In genomic region chr14:52310906-52311305, GRCm38 (mm10) we compare ENCODE assay signal across 21 mouse cellular contexts. TPM values are rescaled to one million over a fixed set of nuclear protein-coding genes. Genes with fewer than 3 reads are reported as not detected.
DNase-seq lines count a peak whose midpoint lies in the region; ATAC-seq lines count a peak whose summit lies in the region.
"Had no signal": no experiment of that assay in that cellular context is flagged by ENCODE, and none has a peak within 500 bp of the region (broad histone marks: within the 10 kb centered on the region; RNA-seq: fewer than 3 reads in every experiment).

No protein-coding gene starts in this region.

- no peak overlapping the region for H3K4me2 ChIP-seq in midbrain, embryonic 11.5 days
- H3K4me2 ChIP-seq in forebrain, embryonic 16.5 days (ENCODE audit: low read length) = peak overlapping the region; percentile 8
- H3K4me2 ChIP-seq in midbrain, embryonic 13.5 days (replicated peaks) = peak overlapping the region; percentile 92

- DNase-seq in midbrain, embryonic 10.5 days (ENCODE audit: low spot score) = no peak
- no peak for DNase-seq in midbrain, embryonic 11.5 days (ENCODE audit: low spot score, missing footprints)
- DNase-seq in adrenal gland, postnatal 4 days (ENCODE audit: low spot score in 2 of 2) = no peak
- no peak for DNase-seq in kidney, postnatal 14 days
- DNase-seq in heart, adult 9 months (ENCODE audit: low spot score in 2 of 2) = no peak
- DNase-seq: adrenal gland, postnatal 14 days; gastrocnemius, postnatal 14 days; heart, postnatal 36 days; kidney, postnatal 10 days; layer of hippocampus, adult 9-11 months; lung, adult 2 months; right cerebral cortex, postnatal 4 days had no signal

- H3K4me3 ChIP-seq in midbrain, embryonic 10.5 days = 0 out of 2 replicates have a peak overlapping the region, but pooled peaks have one; percentile 34
- H3K4me3 ChIP-seq in midbrain, embryonic 11.5 days (ENCODE audit: low read depth, low read length) = no peak overlapping the region
- H3K4me3 ChIP-seq in forebrain, embryonic 16.5 days (replicated peaks; ENCODE audit: low read length) = no peak overlapping the region
- 0 out of 2 replicates have a peak overlapping the region, but pooled peaks have one; percentile 5 for H3K4me3 ChIP-seq in midbrain, embryonic 13.5 days (replicated peaks)
- H3K4me3 ChIP-seq: heart, embryonic 10.5 days had no signal

- H3K27me3 ChIP-seq in midbrain, embryonic 10.5 days (ENCODE audit: low read depth, poor library complexity, severe bottlenecking) = no peaks in the 10 kb centered on the region
- no peaks in the 10 kb centered on the region for H3K27me3 ChIP-seq in midbrain, embryonic 11.5 days (ENCODE audit: control insufficient read depth, insufficient read depth, low read length)
- no peaks in the 10 kb centered on the region for H3K27me3 ChIP-seq in forebrain, embryonic 16.5 days (replicated peaks; ENCODE audit: control insufficient read depth, insufficient read depth, low read length)
- no peaks in the 10 kb centered on the region for H3K27me3 ChIP-seq in midbrain, embryonic 13.5 days

- H3K9ac ChIP-seq in midbrain, embryonic 11.5 days (ENCODE audit: low read length) = no peak overlapping the region
- no peak overlapping the region for H3K9ac ChIP-seq in forebrain, embryonic 16.5 days (replicated peaks; ENCODE audit: low read depth, low read length)
- H3K9ac ChIP-seq in midbrain, embryonic 13.5 days (replicated peaks) = no peak overlapping the region

- WGBS in midbrain, embryonic 10.5 days = 96% methylated on average over 2 of the region's 2 CpGs
- WGBS in midbrain, embryonic 11.5 days = 93% methylated on average over 2 of the region's 2 CpGs
- 60% methylated on average over 2 of the region's 2 CpGs for WGBS in forebrain, embryonic 16.5 days
- WGBS in midbrain, embryonic 13.5 days = 92% methylated on average over 2 of the region's 2 CpGs

- peaks cover 82% of the 10 kb centered on the region for H3K36me3 ChIP-seq in midbrain, embryonic 10.5 days
- H3K36me3 ChIP-seq in midbrain, embryonic 11.5 days (ENCODE audit: control insufficient read depth, insufficient read depth, low read length) = peaks cover 46% of the 10 kb centered on the region
- peaks cover 17% of the 10 kb centered on the region for H3K36me3 ChIP-seq in forebrain, embryonic 16.5 days (ENCODE audit: control insufficient read depth, insufficient read depth)
- H3K36me3 ChIP-seq in midbrain, embryonic 13.5 days = peaks cover 54% of the 10 kb centered on the region

- H3K9me3 ChIP-seq in midbrain, embryonic 10.5 days (replicated peaks) = peaks cover 6% of the 10 kb centered on the region; the same call in 1 of the 2 replicates
- H3K9me3 ChIP-seq in midbrain, embryonic 11.5 days (ENCODE audit: control insufficient read depth, low read length) = peaks cover 3% of the 10 kb centered on the region; the same call in 1 of the 2 replicates
- no peaks in the 10 kb centered on the region for H3K9me3 ChIP-seq in forebrain, embryonic 16.5 days (ENCODE audit: control insufficient read depth, low read length)
- 0 out of 2 replicates have a peak, but pooled peaks cover 3% of the 10 kb centered on the region for H3K9me3 ChIP-seq in midbrain, embryonic 13.5 days
- H3K9me3 ChIP-seq: G1E; heart, embryonic 10.5 days had no signal

- peaks cover 48% of the 10 kb centered on the region for H3K4me1 ChIP-seq in midbrain, embryonic 10.5 days
- H3K4me1 ChIP-seq in midbrain, embryonic 11.5 days (ENCODE audit: control insufficient read depth, insufficient read depth, low read length) = peaks cover 22% of the 10 kb centered on the region
- peaks cover 42% of the 10 kb centered on the region for H3K4me1 ChIP-seq in forebrain, embryonic 16.5 days (replicated peaks; ENCODE audit: control insufficient read depth, insufficient read depth, low read length)
- H3K4me1 ChIP-seq in midbrain, embryonic 13.5 days (replicated peaks) = peaks cover 50% of the 10 kb centered on the region

- no peak overlapping the region for H3K27ac ChIP-seq in midbrain, embryonic 10.5 days (replicated peaks)
- no peak overlapping the region for H3K27ac ChIP-seq in midbrain, embryonic 11.5 days (ENCODE audit: low read depth, low read length)
- no peak overlapping the region for H3K27ac ChIP-seq in forebrain, embryonic 16.5 days (ENCODE audit: low read length)
- H3K27ac ChIP-seq in midbrain, embryonic 13.5 days = no peak overlapping the region
- H3K27ac ChIP-seq: heart, embryonic 10.5 days had no signal

- no peak for ATAC-seq in midbrain, embryonic 11.5 days (ENCODE audit: low FRiP score)
- peak; percentile 26; the same call in 1 of the 2 replicates for ATAC-seq in forebrain, embryonic 16.5 days
- no peak for ATAC-seq in midbrain, embryonic 13.5 days
- ATAC-seq: intestine, postnatal 0 days had no signal

RNA-seq across cellular contexts. Expression of gene Mettl3, which starts 6.0 kb away (rescaled TPM):
- polyA plus RNA-seq in midbrain, embryonic 10.5 days (2016; fragmentation: Nextera tagmentation; extraction: Ambion mirVana) = 60.5 and 63.8 TPM in 2 replicates
- polyA plus RNA-seq in midbrain, embryonic 11.5 days (2014; fragmentation: Nextera tagmentation; extraction: Ambion mirVana) = 48.2 and 52.2 TPM in 2 replicates
- polyA plus RNA-seq in forebrain, embryonic 16.5 days (2015; fragmentation: Nextera tagmentation; extraction: Ambion mirVana) = 53.3 and 55.7 TPM in 2 replicates
- 50.4 and 57.8 TPM in 2 replicates for polyA plus RNA-seq in midbrain, embryonic 13.5 days (2015; fragmentation: Nextera tagmentation; extraction: Ambion mirVana)
- 10 to 100 TPM; 32.0 to 41.9 TPM for total RNA-seq in adrenal gland, postnatal 4 days (2021)

RNA-seq across cellular contexts. Expression of gene Sall2, which starts 17.7 kb away (rescaled TPM):
- polyA plus RNA-seq in midbrain, embryonic 10.5 days (2016; fragmentation: Nextera tagmentation; extraction: Ambion mirVana) = 82.4 and 90.2 TPM in 2 replicates
- 57.4 and 65.1 TPM in 2 replicates for polyA plus RNA-seq in midbrain, embryonic 11.5 days (2014; fragmentation: Nextera tagmentation; extraction: Ambion mirVana)
- polyA plus RNA-seq in forebrain, embryonic 16.5 days (2015; fragmentation: Nextera tagmentation; extraction: Ambion mirVana) = 31.0 and 34.7 TPM in 2 replicates
- polyA plus RNA-seq in midbrain, embryonic 13.5 days (2015; fragmentation: Nextera tagmentation; extraction: Ambion mirVana) = 56.6 and 56.9 TPM in 2 replicates
- total RNA-seq in adrenal gland, postnatal 4 days (2021) = 10 to 100 TPM; 17.0 to 20.1 TPM

RNA-seq across cellular contexts. Expression of gene Rab2b, which starts 31.6 kb away (rescaled TPM):
- 27.5 and 39.0 TPM in 2 replicates for polyA plus RNA-seq in midbrain, embryonic 10.5 days (2016; fragmentation: Nextera tagmentation; extraction: Ambion mirVana)
- 39.1 and 41.9 TPM in 2 replicates for polyA plus RNA-seq in midbrain, embryonic 11.5 days (2014; fragmentation: Nextera tagmentation; extraction: Ambion mirVana)
- 54.9 and 56.8 TPM in 2 replicates for polyA plus RNA-seq in forebrain, embryonic 16.5 days (2015; fragmentation: Nextera tagmentation; extraction: Ambion mirVana)
- 60.6 and 63.4 TPM in 2 replicates for polyA plus RNA-seq in midbrain, embryonic 13.5 days (2015; fragmentation: Nextera tagmentation; extraction: Ambion mirVana)
- total RNA-seq in adrenal gland, postnatal 4 days (2021) = 10 to 100 TPM; 38.9 to 39.8 TPM

RNA-seq across cellular contexts. Expression of gene Tox4, which starts 32.0 kb away (rescaled TPM):
- polyA plus RNA-seq in midbrain, embryonic 10.5 days (2016; fragmentation: Nextera tagmentation; extraction: Ambion mirVana) = 50.1 and 56.1 TPM in 2 replicates
- 50.6 and 51.2 TPM in 2 replicates for polyA plus RNA-seq in midbrain, embryonic 11.5 days (2014; fragmentation: Nextera tagmentation; extraction: Ambion mirVana)
- polyA plus RNA-seq in forebrain, embryonic 16.5 days (2015; fragmentation: Nextera tagmentation; extraction: Ambion mirVana) = 52.1 and 60.2 TPM in 2 replicates
- 55.5 and 60.8 TPM in 2 replicates for polyA plus RNA-seq in midbrain, embryonic 13.5 days (2015; fragmentation: Nextera tagmentation; extraction: Ambion mirVana)
- 10 to 100 TPM; 61.8 to 62.0 TPM for total RNA-seq in adrenal gland, postnatal 4 days (2021)

RNA-seq across cellular contexts. Expression of gene Olfr1513, which starts 45.3 kb away (rescaled TPM):
- polyA plus RNA-seq in midbrain, embryonic 10.5 days (2016; fragmentation: Nextera tagmentation; extraction: Ambion mirVana) = not detected in 2 replicates
- not detected in 2 replicates for polyA plus RNA-seq in midbrain, embryonic 11.5 days (2014; fragmentation: Nextera tagmentation; extraction: Ambion mirVana)
- not detected in 2 replicates for polyA plus RNA-seq in forebrain, embryonic 16.5 days (2015; fragmentation: Nextera tagmentation; extraction: Ambion mirVana)
- polyA plus RNA-seq in midbrain, embryonic 13.5 days (2015; fragmentation: Nextera tagmentation; extraction: Ambion mirVana) = not detected in 2 replicates
- not detected for total RNA-seq in adrenal gland, postnatal 4 days (2021)
- total RNA-seq: adrenal gland, postnatal 14 days; gastrocnemius, postnatal 14 days; heart, postnatal 36 days; left cerebral cortex, postnatal 36 days; liver, adult 2 months had no signal
- polyA plus RNA-seq: cortical plate, adult 2 months; G1E; heart, embryonic 10.5 days; intestine, postnatal 0 days; liver, adult 2 months; lung, adult 2 months; thymus, adult 2 months had no signal

Comparison
In these comparisons a context has a peak if more than half of its experiments do, and no peak if none do; other contexts are left out.
1. H3K4me3 ChIP-seq: peak in midbrain, embryonic 10.5 days (single experiment) and midbrain, embryonic 13.5 days (single experiment); none in midbrain, embryonic 11.5 days (single experiment) and forebrain, embryonic 16.5 days (single experiment).